ENCODE assay signal across 13 mouse cellular contexts in the genomic region with DNA sequence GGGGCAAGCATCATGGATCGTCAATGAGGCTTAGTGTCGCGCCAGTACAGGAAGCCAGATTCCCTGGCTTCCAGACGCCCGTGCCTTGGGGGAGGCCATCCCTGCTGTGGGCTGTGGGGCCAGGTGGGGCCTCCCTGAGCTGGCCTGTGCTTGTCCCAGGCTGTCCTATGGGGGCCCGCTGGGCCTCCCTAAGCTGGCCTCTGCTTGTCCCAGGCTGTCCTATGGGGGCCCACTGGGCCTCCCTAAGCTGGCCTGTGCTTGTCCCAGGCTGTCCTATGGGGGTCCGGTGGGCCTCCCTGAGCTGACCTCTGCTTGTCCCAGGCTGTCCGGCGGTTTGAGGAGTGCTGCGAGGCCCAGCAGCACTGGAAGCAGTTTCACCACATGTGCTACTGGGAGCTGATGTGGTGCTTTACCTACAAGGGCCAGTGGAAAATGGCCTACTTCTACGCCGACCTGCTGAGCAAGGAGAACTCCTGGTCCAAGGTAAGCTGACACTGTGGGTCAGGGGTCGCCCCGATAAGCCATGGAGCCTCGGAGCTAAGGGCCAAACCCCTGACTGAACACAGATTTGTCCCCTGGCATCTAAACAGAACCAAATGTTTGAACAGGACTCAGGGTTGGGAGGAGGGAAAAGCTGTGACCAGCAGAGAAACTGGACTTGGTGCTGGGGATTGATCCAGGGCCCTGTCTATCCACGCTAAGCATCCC. TPM values are rescaled to one million over a fixed set of nuclear protein-coding genes. Genes with fewer than 3 reads are reported as not detected.
DNase-seq lines count a peak whose midpoint lies in the region; ATAC-seq and TF ChIP-seq lines count a peak whose summit lies in the region.
"Had no signal": no experiment of that assay in that cellular context is flagged by ENCODE, and none has a peak within 500 bp of the region (broad histone marks: within the 10 kb centered on the region; RNA-seq: fewer than 3 reads in every experiment).

No protein-coding gene starts in this region.

- intact Hi-C loops in gastrocnemius, adult 2 months (cut with DNase I), result no loop called here

- H3K36me3 ChIP-seq in lung, postnatal 0 days (ENCODE audit: insufficient read depth, low read length), result no peaks in the 10 kb centered on the region
- no peaks in the 10 kb centered on the region for H3K36me3 ChIP-seq in limb, embryonic 13.5 days
- H3K36me3 ChIP-seq in midbrain, embryonic 15.5 days (replicated peaks), result no peaks in the 10 kb centered on the region
- H3K36me3 ChIP-seq: neural tube, embryonic 13.5 days had no signal

- H3K9me3 ChIP-seq in lung, postnatal 0 days (ENCODE audit: low read length), result no peaks in the 10 kb centered on the region
- no peaks in the 10 kb centered on the region for H3K9me3 ChIP-seq in limb, embryonic 13.5 days
- no peaks in the 10 kb centered on the region for H3K9me3 ChIP-seq in midbrain, embryonic 15.5 days
- H3K9me3 ChIP-seq: G1E; neural tube, embryonic 13.5 days had no signal

- no peak for TF ChIP-seq CTCF in gastrocnemius, adult 2 months (IDR thresholded peaks at IDR 0.05)
- TF ChIP-seq CTCF in lung, postnatal 0 days (IDR thresholded peaks at IDR 0.05), result no peak

- H3K4me3 ChIP-seq in gastrocnemius, adult 2 months, result no peak overlapping the region
- H3K4me3 ChIP-seq in lung, postnatal 0 days (ENCODE audit: low read depth, low read length), result no peak overlapping the region
- H3K4me3 ChIP-seq in limb, embryonic 13.5 days, result no peak overlapping the region
- H3K4me3 ChIP-seq in midbrain, embryonic 15.5 days, result no peak overlapping the region
- H3K4me3 ChIP-seq: neural tube, embryonic 13.5 days had no signal

- no peak overlapping the region for H3K4me2 ChIP-seq in lung, postnatal 0 days (replicated peaks; ENCODE audit: low read depth, low read length)
- H3K4me2 ChIP-seq in limb, embryonic 13.5 days (replicated peaks), result no peak overlapping the region; the same call in 1 of the 2 replicates
- H3K4me2 ChIP-seq in midbrain, embryonic 15.5 days, result no peak overlapping the region
- H3K4me2 ChIP-seq: neural tube, embryonic 13.5 days had no signal

- no peak for TF ChIP-seq EP300 in lung, postnatal 0 days (IDR thresholded peaks at IDR 0.05)

- H3K9ac ChIP-seq in lung, postnatal 0 days (replicated peaks; ENCODE audit: low read depth), result no peak overlapping the region
- no peak overlapping the region; the same call in 1 of the 2 replicates for H3K9ac ChIP-seq in limb, embryonic 13.5 days
- no peak overlapping the region for H3K9ac ChIP-seq in midbrain, embryonic 15.5 days
- H3K9ac ChIP-seq: neural tube, embryonic 13.5 days had no signal

- no peaks in the 10 kb centered on the region for H3K27me3 ChIP-seq in lung, postnatal 0 days (replicated peaks; ENCODE audit: insufficient read depth, low read length)
- H3K27me3 ChIP-seq in limb, embryonic 13.5 days, result no peaks in the 10 kb centered on the region
- H3K27me3 ChIP-seq in midbrain, embryonic 15.5 days (replicated peaks), result no peaks in the 10 kb centered on the region
- H3K27me3 ChIP-seq: neural tube, embryonic 13.5 days had no signal

- 65% methylated on average over 16 of the region's 16 CpGs for WGBS in lung, postnatal 0 days
- WGBS in limb, embryonic 13.5 days, result 40% methylated on average over 16 of the region's 16 CpGs
- 74% methylated on average over 16 of the region's 16 CpGs for WGBS in midbrain, embryonic 15.5 days

- DNase-seq in gastrocnemius, adult 2 months, result no peak
- no peak for DNase-seq in gastrocnemius, postnatal 10 days
- no peak for DNase-seq in lung, postnatal 0 days (ENCODE audit: low spot score)
- no peak for DNase-seq in lung, postnatal 36 days
- DNase-seq in ovary, adult 18-20 months (ENCODE audit: low spot score), result no peak
- no peak for DNase-seq in left cerebral cortex, adult 8-10 months (ENCODE audit: low spot score in 2 of 2)
- DNase-seq: B cell, adult 2 months; cerebellum, adult 9-11 months had no signal

- H3K4me1 ChIP-seq in lung, postnatal 0 days (ENCODE audit: insufficient read depth, low read depth, low read length), result no peaks in the 10 kb centered on the region
- peaks cover 18% of the 10 kb centered on the region for H3K4me1 ChIP-seq in limb, embryonic 13.5 days
- peaks cover 8% of the 10 kb centered on the region; the same call in 1 of the 2 replicates for H3K4me1 ChIP-seq in midbrain, embryonic 15.5 days
- H3K4me1 ChIP-seq: neural tube, embryonic 13.5 days had no signal

- ATAC-seq in lung, postnatal 0 days, result no peak
- ATAC-seq in limb, embryonic 13.5 days (ENCODE audit: low FRiP score, low read depth), result no peak
- ATAC-seq in midbrain, embryonic 15.5 days (replicated peaks), result peak; percentile 48
- ATAC-seq: activated CD4-positive, CD25-positive, alpha-beta regulatory T cell, adult 4 months had no signal

- H3K27ac ChIP-seq in gastrocnemius, adult 2 months, result peak overlapping the region; percentile 43; the same call in 1 of the 2 replicates
- H3K27ac ChIP-seq in lung, postnatal 0 days (ENCODE audit: low read length), result peak overlapping the region; percentile 21; the same call in 1 of the 2 replicates
- peak overlapping the region; percentile 28; the same call in 1 of the 2 replicates for H3K27ac ChIP-seq in limb, embryonic 13.5 days
- H3K27ac ChIP-seq in midbrain, embryonic 15.5 days, result no peak overlapping the region
- H3K27ac ChIP-seq: neural tube, embryonic 13.5 days had no signal

RNA-seq across cellular contexts. Expression of a gene that starts 26.4 kb away (rescaled TPM):
- total RNA-seq in gastrocnemius, adult 2 months (2021), result under 1 TPM in 1 of 2 experiments, not detected in 1; 0.15 TPM
- under 1 TPM; 0.66 to 0.81 TPM for total RNA-seq in gastrocnemius, postnatal 10 days (2021)
- polyA plus RNA-seq in lung, postnatal 0 days (2015; fragmentation: Nextera tagmentation; extraction: Ambion mirVana), result 9.3 and 10.2 TPM in 2 replicates
- polyA plus RNA-seq in limb, embryonic 13.5 days (2015; fragmentation: Nextera tagmentation; extraction: Ambion mirVana), result 4.6 and 4.8 TPM in 2 replicates
- 2.0 and 2.4 TPM in 2 replicates for polyA plus RNA-seq in midbrain, embryonic 15.5 days (2015; fragmentation: Nextera tagmentation; extraction: Ambion mirVana)
- total RNA-seq in left cerebral cortex, adult 8-10 months (2022), result 1 to 10 TPM; 3.8 to 5.8 (median 4.5) TPM
- polyA plus RNA-seq: activated CD4-positive, CD25-positive, alpha-beta regulatory T cell, adult 4 months had no signal

RNA-seq across cellular contexts. Expression of a gene that starts 51.7 kb away (rescaled TPM):
- 100 to 1,000 TPM; 134 to 137 TPM for total RNA-seq in gastrocnemius, adult 2 months (2021)
- total RNA-seq in gastrocnemius, postnatal 10 days (2021), result 10 to 100 TPM; 91.5 to 96.9 TPM
- polyA plus RNA-seq in lung, postnatal 0 days (2015; fragmentation: Nextera tagmentation; extraction: Ambion mirVana), result 51.7 and 56.6 TPM in 2 replicates
- 46.7 and 47.5 TPM in 2 replicates for polyA plus RNA-seq in limb, embryonic 13.5 days (2015; fragmentation: Nextera tagmentation; extraction: Ambion mirVana)
- 61.2 and 63.9 TPM in 2 replicates for polyA plus RNA-seq in midbrain, embryonic 15.5 days (2015; fragmentation: Nextera tagmentation; extraction: Ambion mirVana)
- 100 to 1,000 TPM; 180 to 209 (median 196) TPM for total RNA-seq in left cerebral cortex, adult 8-10 months (2022)
